Mouse (Mus musculus) thymus, postnatal 10 days (tissue): ENCODE measurements around the gene Pgf.
A peak's percentile ranks its signal among the peaks of the same experiment; 100 is the strongest.

Experiments used
- DNase-seq, 2 experiments: peaks; one replicate each; pipeline ENCODE4 v3.0.0; 2021; ENCODE audit warnings: low spot score in 2 of 2

Pgf gene

DNA sequence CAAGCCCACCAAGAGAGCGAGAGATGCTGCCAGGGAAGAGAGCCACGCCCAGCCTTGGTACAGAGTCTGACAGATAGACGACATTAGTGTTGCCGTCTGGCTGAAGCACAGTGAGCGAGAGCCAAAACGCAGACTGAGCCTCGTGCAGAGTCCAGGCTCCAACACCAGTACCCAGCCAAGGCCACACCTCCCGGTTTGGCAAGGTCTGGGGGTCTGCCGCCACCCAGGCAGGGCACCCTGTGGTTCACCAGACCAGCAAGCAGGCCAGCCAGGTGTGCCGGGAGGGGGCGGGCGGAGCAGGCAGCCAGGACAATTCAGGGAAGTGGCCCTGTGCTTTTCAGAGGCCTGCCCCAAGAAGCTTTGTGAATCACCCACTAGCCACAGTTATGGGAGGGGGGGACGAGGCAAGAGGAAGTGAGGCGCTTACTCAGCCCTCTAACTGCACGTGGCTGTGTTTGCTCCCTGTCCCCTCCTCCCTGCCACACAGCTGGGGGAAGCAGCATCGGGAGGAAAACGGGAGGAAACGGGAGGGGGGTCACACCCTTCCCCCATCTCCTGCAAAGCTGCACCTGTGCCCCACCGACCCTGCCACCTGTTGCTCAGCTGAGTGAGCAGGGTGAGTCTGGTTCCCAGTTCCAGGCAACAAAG lies 15.0 kb upstream of the Pgf start:
- DNase-seq = peak; percentile 66 to 78

GRCm38 (mm10) chr12:85190290-85190689 lies 12.7 kb upstream of the Pgf start:
- DNase-seq = no peak

GRCm38 (mm10) chr12:85186361-85186760 lies 8.8 kb upstream of the Pgf start:
- DNase-seq = no peak

- DNase-seq = no peak
Observed at GRCm38 (mm10) chr12:85185810-85186209, 8.2 kb upstream of the Pgf start.

DNA sequence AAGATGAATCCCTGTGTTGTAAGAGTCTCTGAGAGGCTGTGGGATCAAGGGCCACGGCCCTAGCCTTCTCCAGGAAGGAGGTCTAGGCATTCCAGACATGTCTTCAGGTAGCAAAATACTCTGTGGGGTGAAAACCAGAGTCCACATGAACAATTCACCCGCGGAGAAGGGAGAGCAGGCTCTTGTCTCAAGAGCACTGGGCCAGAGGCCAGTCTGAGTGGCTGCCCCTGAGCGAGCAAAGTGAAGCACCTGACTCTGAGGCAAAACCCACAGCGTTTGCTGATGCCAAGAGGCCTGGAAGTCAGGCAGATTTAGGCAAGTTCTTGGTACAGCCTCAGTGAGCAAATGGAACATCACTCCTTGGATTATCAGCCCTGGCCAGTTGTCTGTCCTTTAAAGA lies 6.5 kb upstream of the Pgf start:
- DNase-seq = no peak

- DNase-seq = no peak
Observed at GRCm38 (mm10) chr12:85182898-85183297, 5.3 kb upstream of the Pgf start.

- DNase-seq = no peak
Observed at GRCm38 (mm10) chr12:85182345-85182643, 4.7 kb upstream of the Pgf start.

DNA sequence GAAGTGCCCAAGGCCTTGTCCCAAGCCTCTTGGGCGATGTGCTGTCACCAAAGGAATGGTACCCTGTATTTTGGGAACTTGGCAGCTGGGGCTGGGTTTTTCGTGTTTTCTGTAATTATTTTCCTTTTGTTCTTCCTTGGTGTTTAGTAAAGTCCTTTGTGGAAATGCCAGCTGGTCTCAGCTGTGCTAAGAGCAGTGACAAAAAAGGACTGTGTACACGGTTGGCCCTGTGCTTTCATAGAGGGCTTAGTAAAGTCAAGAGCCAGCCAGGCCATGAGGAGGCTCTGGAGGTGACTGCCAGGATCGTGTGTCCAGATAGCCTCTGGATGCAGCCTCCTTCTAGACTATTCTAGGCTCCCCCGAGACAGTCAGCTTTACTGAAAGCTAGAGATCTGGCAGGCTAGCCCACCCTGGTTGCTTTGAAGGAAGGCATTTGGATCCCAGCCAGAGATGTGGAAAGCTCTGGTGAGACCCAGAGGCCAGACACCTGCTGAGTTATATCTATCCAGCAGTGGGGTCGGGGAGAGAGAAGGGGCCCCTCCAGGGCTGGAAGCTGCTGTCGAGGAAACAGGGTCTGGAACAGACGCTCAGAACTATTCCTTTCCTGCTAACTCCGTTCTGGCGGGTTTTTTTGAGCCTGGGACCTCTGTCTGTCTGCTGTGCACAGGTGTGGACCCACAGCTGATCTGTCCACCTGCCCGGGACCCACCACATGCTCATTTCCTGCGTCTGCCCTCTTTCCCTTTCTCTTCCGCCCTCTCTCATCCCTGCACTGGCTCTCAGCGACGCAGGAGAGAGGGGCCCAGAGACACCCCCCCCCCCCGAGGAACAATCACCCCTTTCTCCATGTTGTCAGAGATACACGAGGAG lies 4.1 kb upstream of the Pgf start:
- DNase-seq = no peak

GRCm38 (mm10) chr12:85178294-85178693 lies 704 bp upstream of the Pgf start:
- DNase-seq = no peak

GRCm38 (mm10) chr12:85176846-85177523 lies 605 bp downstream of the Pgf start:
- DNase-seq = peak; percentile 33 to 56

GRCm38 (mm10) chr12:85175926-85176845 lies 1.4 kb downstream of the Pgf start:
- DNase-seq = no peak

DNA sequence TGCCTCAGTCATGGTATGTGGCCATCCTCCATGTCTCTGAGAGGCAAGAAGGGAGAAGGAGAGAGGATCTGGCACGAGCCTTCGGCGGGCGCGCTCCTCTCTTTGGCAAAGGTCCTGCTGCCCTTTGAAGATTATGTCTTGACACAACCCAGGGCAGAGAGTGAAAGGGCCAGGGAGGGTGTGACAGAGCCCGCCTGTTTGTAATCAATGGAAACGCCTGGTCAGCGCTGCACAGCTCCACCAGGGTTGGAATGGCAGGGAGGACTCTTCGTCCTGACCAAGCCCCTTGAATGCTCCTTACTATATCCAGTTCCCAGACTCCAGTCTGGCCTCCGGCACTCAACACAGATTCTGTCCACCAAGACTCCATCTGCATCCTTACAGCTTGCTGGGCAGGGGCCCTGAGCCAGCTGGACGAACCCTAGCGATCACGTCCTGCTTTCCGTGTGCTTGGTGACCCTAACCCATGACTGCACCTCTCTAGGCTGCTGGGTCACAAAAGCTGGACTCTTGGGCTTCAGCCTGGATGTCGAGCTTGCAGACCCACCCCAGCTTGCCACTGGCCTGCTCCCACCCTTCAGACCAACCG lies 2.4 kb downstream of the Pgf start:
- no peak for DNase-seq

DNA sequence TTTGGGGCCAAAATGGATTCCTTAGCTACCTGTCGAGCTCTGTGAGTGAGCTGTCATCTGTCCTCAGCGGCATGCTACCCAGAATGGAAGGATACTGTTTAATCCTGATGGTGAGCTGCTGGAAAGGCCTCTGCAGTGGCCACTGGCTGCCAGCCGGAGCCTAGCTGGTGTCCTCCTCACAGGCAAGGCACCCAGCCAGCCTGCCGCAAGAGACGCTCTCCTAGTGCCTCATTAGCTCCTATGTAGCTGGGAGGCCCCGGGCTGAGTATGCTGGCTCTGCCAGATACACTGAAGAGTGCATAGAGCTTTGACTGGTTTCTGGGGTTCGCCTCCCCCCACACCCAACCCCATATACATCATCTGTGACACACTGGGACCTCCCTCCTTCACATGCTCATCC lies 3.6 kb downstream of the Pgf start:
- DNase-seq = no peak

DNA sequence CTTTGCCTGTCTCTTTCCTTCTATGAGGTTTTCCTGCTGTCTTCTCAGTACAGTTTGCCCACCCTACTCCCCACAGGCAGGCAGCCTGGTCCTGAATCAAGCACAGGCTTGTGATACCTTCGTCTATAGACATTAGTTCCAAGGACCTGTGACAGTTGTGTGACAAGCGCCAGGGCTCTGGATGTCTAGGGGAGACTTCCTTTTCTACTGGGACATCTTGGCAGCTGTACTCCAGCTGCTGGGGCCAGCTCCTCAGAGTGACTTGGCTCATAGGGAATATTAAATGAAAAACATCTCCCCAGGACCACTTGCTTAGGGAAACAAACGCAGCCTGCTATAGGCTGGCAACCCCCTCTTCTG lies 6.7 kb downstream of the Pgf start:
- DNase-seq = no peak

- no peak for DNase-seq
Observed at GRCm38 (mm10) chr12:85170284-85170947, 7.2 kb downstream of the Pgf start.

- no peak for DNase-seq
Observed at GRCm38 (mm10) chr12:85169877-85170276, 7.7 kb downstream of the Pgf start.

- DNase-seq = peak; percentile 81 to 96
Observed at GRCm38 (mm10) chr12:85169117-85169858, 8.3 kb downstream of the Pgf start.

GRCm38 (mm10) chr12:85166631-85167030 lies 11.0 kb downstream of the Pgf start:
- DNase-seq = no peak

- no peak for DNase-seq
Observed at GRCm38 (mm10) chr12:85164996-85165395, 12.6 kb downstream of the Pgf start.

- DNase-seq = no peak
Observed at GRCm38 (mm10) chr12:85159592-85159991, 18.0 kb downstream of the Pgf start.
